Mouse (Mus musculus) cerebellum, postnatal 10 days (tissue): ENCODE results near the gene Gmds.

ENCODE experiments used
- DNase-seq, 2 experiments: peaks; one replicate each; pipeline ENCODE4 v3.0.0; 2021; ENCODE audit warnings: mixed read lengths in 2 of 2

The Gmds gene

GRCm38 (mm10) chr13:32158240-32158639 is 180.3 kb downstream of the Gmds start:
- no peak for DNase-seq

- peak; percentile 59 to 64 for DNase-seq
These were observed 192.6 kb downstream of the Gmds start for GRCm38 (mm10) chr13:32145916-32146315.

- DNase-seq, result no peak
These were observed 193.4 kb downstream of the Gmds start for GRCm38 (mm10) chr13:32145179-32145578.

GRCm38 (mm10) chr13:32143651-32144050 is 194.9 kb downstream of the Gmds start:
- DNase-seq, result no peak

GRCm38 (mm10) chr13:32134663-32135273 is 203.8 kb downstream of the Gmds start:
- no peak for DNase-seq

GRCm38 (mm10) chr13:32129970-32130369 is 208.6 kb downstream of the Gmds start:
- no peak for DNase-seq

GRCm38 (mm10) chr13:32118386-32118785 is 220.2 kb downstream of the Gmds start:
- DNase-seq, result no peak

- DNase-seq, result no peak
These were observed 223.1 kb downstream of the Gmds start for GRCm38 (mm10) chr13:32115468-32115867.

GRCm38 (mm10) chr13:32113875-32114274 is 224.7 kb downstream of the Gmds start:
- DNase-seq, result no peak

- DNase-seq, result peak; percentile 9
These were observed 250.1 kb downstream of the Gmds start for GRCm38 (mm10) chr13:32088303-32088977.

- no peak for DNase-seq
These were observed 257.9 kb downstream of the Gmds start for GRCm38 (mm10) chr13:32080520-32081249.

GRCm38 (mm10) chr13:32073630-32074029 is 264.9 kb downstream of the Gmds start:
- DNase-seq, result no peak

GRCm38 (mm10) chr13:32055321-32055720 is 283.2 kb downstream of the Gmds start:
- DNase-seq, result no peak

GRCm38 (mm10) chr13:32053587-32053986 is 285.0 kb downstream of the Gmds start:
- DNase-seq, result no peak

- no peak for DNase-seq
These were observed 290.3 kb downstream of the Gmds start for GRCm38 (mm10) chr13:32047980-32048959.

GRCm38 (mm10) chr13:32046961-32047360 is 291.6 kb downstream of the Gmds start:
- no peak for DNase-seq

- peak in 1 of 2 experiments; percentile 15 for DNase-seq
These were observed 295.8 kb downstream of the Gmds start for GRCm38 (mm10) chr13:32042748-32043147.

- no peak for DNase-seq
These were observed 297.7 kb downstream of the Gmds start for GRCm38 (mm10) chr13:32040822-32041221.

- no peak for DNase-seq
These were observed 301.6 kb downstream of the Gmds start for GRCm38 (mm10) chr13:32036902-32037301.

- no peak for DNase-seq
These were observed 303.6 kb downstream of the Gmds start for GRCm38 (mm10) chr13:32034799-32035448.

- DNase-seq, result peak in 1 of 2 experiments; percentile 11
These were observed 304.4 kb downstream of the Gmds start for GRCm38 (mm10) chr13:32034139-32034538.
